Mouse (Mus musculus) liver, adult 2 months (tissue): Measurements from ENCODE around the gene Amfr. TPM values are rescaled to one million over a fixed set of nuclear protein-coding genes. Genes with fewer than 3 reads are reported as not detected.

Experiments
- DNase-seq: peaks from one replicate; pipeline ENCODE4 v3.0.0-alpha.2; 2011; ENCODE audit warnings: low read depth, low spot score; ENCODE audit errors: extremely low read depth
- H3K27ac ChIP-seq: fragments of 200-500 bp; replicated peaks from 2 replicates; pipeline ENCODE4 v1.5.1; 2012; ENCODE audit warnings: low read depth, mild to moderate bottlenecking, control low read depth, inconsistent platforms, low read length; ENCODE audit not compliant: insufficient read depth
- H3K27me3 ChIP-seq: fragments of 200-500 bp; 2 replicates; pipeline ENCODE4 v1.6.1; 2012; ENCODE audit warnings: mild to moderate bottlenecking, moderate library complexity, low read length, inconsistent platforms; ENCODE audit not compliant: control insufficient read depth, insufficient read depth
- H3K36me3 ChIP-seq: fragments of 200-500 bp; 2 replicates; pipeline ENCODE4 v1.6.1; 2012; ENCODE audit warnings: low read length, inconsistent platforms; ENCODE audit not compliant: control insufficient read depth, insufficient read depth
- H3K4me1 ChIP-seq: fragments of 200-500 bp; 2 replicates; pipeline ENCODE4 v1.6.1; 2011; ENCODE audit warnings: low read length; ENCODE audit not compliant: control insufficient read depth, insufficient read depth
- H3K4me3 ChIP-seq: fragments of 200-500 bp; 2 replicates; pipeline ENCODE4 v1.5.1; 2011; ENCODE audit warnings: low read depth, mild to moderate bottlenecking, control low read depth, low read length, moderate library complexity; ENCODE audit not compliant: insufficient read depth
- H3K79me2 ChIP-seq: fragments of 200-500 bp; 2 replicates; pipeline ENCODE4 v1.6.1; 2012; ENCODE audit warnings: inconsistent platforms, mild to moderate bottlenecking, low read length, moderate library complexity; ENCODE audit not compliant: control insufficient read depth, insufficient read depth
- H3K9ac ChIP-seq: fragments of 200-500 bp; 2 replicates; pipeline ENCODE4 v1.6.1; 2012; ENCODE audit warnings: low read depth, mild to moderate bottlenecking, control low read depth, inconsistent platforms, low read length
- CTCF ChIP-seq: fragments of 200-500 bp; IDR thresholded peaks from 2 replicates; pipeline ENCODE4 v1.5.1; 2011; ENCODE audit warnings: low read depth, low read length, control low read depth
- POLR2A ChIP-seq: fragments of 200-500 bp; IDR thresholded peaks from 2 replicates; pipeline ENCODE4 v1.6.1; 2011; ENCODE audit warnings: low read length, control low read depth; ENCODE audit not compliant: insufficient read depth; ENCODE audit errors: extremely low read depth
- WGBS: fragments of 180-500 bp; shearing (Covaris S2); methylation state at CpG from one replicate; pipeline ENCODE4 v1.1.7; 2018; 5-methylcytosine and 5-hydroxymethylcytosine counted together
- polyA plus RNA-seq: library from polyadenylated mRNA; depleted of rRNA; stranded (reverse); fragments of >200 nt; gene quantifications from 2 replicates; pipeline ENCODE4 v1.2.3, GENCODE M21; 2012
- total RNA-seq: library from RNA; depleted of rRNA; stranded (reverse); fragments of >200 nt; gene quantifications from 2 replicates; pipeline ENCODE4 v1.2.3, GENCODE M21; 2014

The Amfr gene
- total and polyA plus RNA-seq, 2 experiments = 239 to 263 TPM

GRCm38 (mm10) chr8:93938193-93938592 is 74.4 kb downstream of the Amfr start:
- 84% methylated on average over 3 of the region's 3 CpGs for WGBS
- TF ChIP-seq CTCF = no peak
- TF ChIP-seq POLR2A = no peak
- H3K27me3 ChIP-seq = no peaks in the 10 kb centered on the region
- no peaks in the 10 kb centered on the region for H3K79me2 ChIP-seq
- no peaks in the 10 kb centered on the region for H3K36me3 ChIP-seq
- H3K4me1 ChIP-seq = no peaks in the 10 kb centered on the region
- no peak overlapping the region for H3K4me3 ChIP-seq
- H3K27ac ChIP-seq = no peak overlapping the region
- no peak for DNase-seq
- H3K9ac ChIP-seq = no peak overlapping the region

- Histone ChIP-seq H3K27me3 (no peaks in the 10 kb centered on the region), H3K27ac (no peak overlapping the region), H3K4me3 (no peak overlapping the region), H3K36me3 (no peaks in the 10 kb centered on the region), H3K9ac (no peak overlapping the region), H3K79me2 (no peaks in the 10 kb centered on the region), H3K4me1 (no peaks in the 10 kb centered on the region)
- no peak for TF ChIP-seq POLR2A
- no peak for TF ChIP-seq CTCF
- WGBS = 70% methylated on average over 2 of the region's 2 CpGs
- no peak for DNase-seq
Observed at GRCm38 (mm10) chr8:93933288-93933687, 79.4 kb downstream of the Amfr start.

GRCm38 (mm10) chr8:93932873-93933272 is 79.8 kb downstream of the Amfr start:
- TF ChIP-seq POLR2A = no peak
- TF ChIP-seq CTCF = peak; percentile 99
- no peak overlapping the region for H3K9ac ChIP-seq
- WGBS = 15% methylated on average over 6 of the region's 6 CpGs
- H3K79me2 ChIP-seq = no peaks in the 10 kb centered on the region
- peak; percentile 35 for DNase-seq
- no peaks in the 10 kb centered on the region for H3K4me1 ChIP-seq
- H3K36me3 ChIP-seq = no peaks in the 10 kb centered on the region
- no peaks in the 10 kb centered on the region for H3K27me3 ChIP-seq
- H3K4me3 ChIP-seq = no peak overlapping the region
- no peak overlapping the region for H3K27ac ChIP-seq

GRCm38 (mm10) chr8:93931336-93931735 is 81.3 kb downstream of the Amfr start:
- H3K9ac ChIP-seq = no peak overlapping the region
- 90% methylated on average over 6 of the region's 6 CpGs for WGBS
- H3K4me1 ChIP-seq = no peaks in the 10 kb centered on the region
- no peaks in the 10 kb centered on the region for H3K36me3 ChIP-seq
- no peak overlapping the region for H3K4me3 ChIP-seq
- no peaks in the 10 kb centered on the region for H3K27me3 ChIP-seq
- DNase-seq = no peak
- no peak for TF ChIP-seq POLR2A
- no peak for TF ChIP-seq CTCF
- H3K27ac ChIP-seq = no peak overlapping the region
- no peaks in the 10 kb centered on the region for H3K79me2 ChIP-seq

- TF ChIP-seq CTCF = no peak
- TF ChIP-seq POLR2A = no peak
- Histone ChIP-seq H3K9ac (no peak overlapping the region), H3K36me3 (no peaks in the 10 kb centered on the region), H3K4me3 (no peak overlapping the region), H3K4me1 (no peaks in the 10 kb centered on the region), H3K79me2 (no peaks in the 10 kb centered on the region), H3K27ac (no peak overlapping the region), H3K27me3 (no peaks in the 10 kb centered on the region)
- WGBS = 86% methylated on average over 4 of the region's 4 CpGs
- no peak for DNase-seq
Observed at GRCm38 (mm10) chr8:93929233-93929632, 83.4 kb downstream of the Amfr start.

GRCm38 (mm10) chr8:93925513-93925912 is 87.1 kb downstream of the Amfr start:
- 66% methylated on average over 3 of the region's 3 CpGs for WGBS
- TF ChIP-seq CTCF = no peak
- no peak for TF ChIP-seq POLR2A
- no peak for DNase-seq
- Histone ChIP-seq H3K27me3 (no peaks in the 10 kb centered on the region), H3K36me3 (no peaks in the 10 kb centered on the region), H3K27ac (no peak overlapping the region), H3K4me1 (no peaks in the 10 kb centered on the region), H3K9ac (no peak overlapping the region), H3K4me3 (no peak overlapping the region), H3K79me2 (no peaks in the 10 kb centered on the region)
